Mouse (Mus musculus): Measurements from ENCODE around the gene Pde4b.

DNA sequence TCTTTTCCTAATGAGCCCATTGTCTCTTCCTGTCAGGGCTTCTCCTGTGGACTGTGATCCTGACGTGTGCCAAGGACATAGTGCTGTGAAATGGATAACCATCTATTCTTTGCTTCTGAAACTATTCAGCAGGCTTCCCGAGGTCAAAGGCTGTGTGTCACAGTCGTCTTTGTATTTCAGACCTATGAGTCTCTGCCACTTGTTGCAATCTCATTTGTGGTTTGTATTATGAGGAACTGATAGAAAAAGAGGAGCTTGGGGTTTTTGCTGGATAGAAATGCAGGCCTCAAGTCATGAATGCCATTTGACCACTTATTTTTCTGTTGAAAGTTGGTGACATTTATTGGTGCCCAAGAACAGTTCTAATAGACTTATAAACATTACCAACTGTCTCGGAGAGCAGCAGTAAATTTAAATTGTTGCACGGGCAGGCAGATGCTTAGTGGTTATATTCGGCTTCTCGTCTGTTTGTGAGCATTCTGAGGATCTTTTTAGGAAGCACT, 85.4 kb downstream of the Pde4b start:
- TF ChIP-seq CTCF (IDR thresholded peaks at IDR 0.05; ENCODE audit: control insufficient read depth, insufficient read depth, insufficient read length), result no peak
- TF ChIP-seq USF1 (IDR thresholded peaks at IDR 0.05; ENCODE audit: low read depth), result no peak
- TF ChIP-seq MYOG (IDR thresholded peaks at IDR 0.05; ENCODE audit: control insufficient read depth, extremely low read depth, insufficient read length), result no peak

All from C2C12 (cell line).